ENCODE assay signal across 23 mouse cellular contexts in the genomic region with DNA sequence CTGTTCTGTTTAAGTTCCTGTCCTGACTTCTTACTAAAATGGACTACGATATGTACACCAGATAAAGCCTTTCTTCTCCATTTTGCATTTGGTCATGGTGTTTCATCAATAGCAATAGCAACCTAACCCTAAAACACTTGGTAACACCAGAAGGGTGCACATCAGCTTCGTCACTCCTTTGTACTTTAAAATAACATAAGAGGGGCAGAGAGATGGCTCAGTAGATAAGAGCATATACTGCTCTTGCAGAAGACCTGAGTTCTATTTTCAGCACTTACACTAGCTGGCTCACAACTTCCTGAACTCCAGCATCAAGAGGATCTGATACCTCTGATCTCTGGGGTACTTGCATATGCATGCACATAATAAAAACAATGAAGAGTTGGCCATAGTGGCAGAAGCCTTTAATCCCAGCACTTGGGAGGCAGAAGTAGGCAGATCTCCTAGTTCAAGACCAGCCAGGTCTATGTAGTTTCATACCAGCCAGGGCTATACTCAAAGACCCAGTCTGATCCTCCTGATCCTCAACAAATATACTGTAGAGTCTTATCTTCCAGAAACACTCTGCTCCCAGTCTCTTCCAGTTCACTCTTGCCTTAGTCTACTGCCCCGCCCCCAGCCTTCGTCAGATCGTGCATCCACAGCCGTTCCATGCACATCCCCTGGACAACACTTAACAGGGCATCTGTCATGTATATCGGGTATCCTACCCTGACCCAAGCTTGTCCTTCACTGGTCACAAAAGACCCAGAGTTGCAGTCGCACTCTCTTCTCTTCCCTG. TPM values are rescaled to one million over a fixed set of nuclear protein-coding genes. Genes with fewer than 3 reads are reported as not detected.
DNase-seq lines count a peak whose midpoint lies in the region; ATAC-seq and TF ChIP-seq lines count a peak whose summit lies in the region.
"Had no signal": no experiment of that assay in that cellular context is flagged by ENCODE, and none has a peak within 500 bp of the region (broad histone marks: within the 10 kb centered on the region; RNA-seq: fewer than 3 reads in every experiment).

No protein-coding gene starts in this region.

- no peaks in the 10 kb centered on the region for H3K4me1 ChIP-seq in heart, embryonic 11.5 days (ENCODE audit: control insufficient read depth, insufficient read depth, low read length)
- H3K4me1 ChIP-seq in MEL (ENCODE audit: control insufficient read depth in 1 of 2, insufficient read depth in 2 of 2, low read length in 2 of 2), result peaks cover 2 to 8% of the 10 kb centered on the region in 2 experiments; a peak in 3 of 4 replicates
- H3K4me1 ChIP-seq: forebrain, embryonic 13.5 days; heart, embryonic 13.5 days; midbrain, embryonic 10.5 days; neural tube, embryonic 13.5 days had no signal

- H3K9me3 ChIP-seq in heart, embryonic 11.5 days (replicated peaks; ENCODE audit: control insufficient read depth, low read length), result no peaks in the 10 kb centered on the region
- H3K9me3 ChIP-seq in MEL (replicated peaks; ENCODE audit: insufficient read depth, low read length), result no peaks in the 10 kb centered on the region
- H3K9me3 ChIP-seq: forebrain, embryonic 13.5 days; heart, embryonic 13.5 days; midbrain, embryonic 10.5 days; neural tube, embryonic 13.5 days had no signal

- H3K27me3 ChIP-seq in heart, embryonic 11.5 days (ENCODE audit: control insufficient read depth, insufficient read depth, low read length), result no peaks in the 10 kb centered on the region
- no peaks in the 10 kb centered on the region for H3K27me3 ChIP-seq in MEL (ENCODE audit: control insufficient read depth in 1 of 2, insufficient read depth in 2 of 2, low read length in 2 of 2)
- H3K27me3 ChIP-seq: CH12.LX; forebrain, embryonic 13.5 days; heart, embryonic 13.5 days; neural tube, embryonic 13.5 days had no signal

- peak; percentile 72 for ATAC-seq in heart, embryonic 11.5 days (replicated peaks; ENCODE audit: insufficient number of reproducible peaks, low FRiP score, low TSS enrichment)
- ATAC-seq: forebrain, embryonic 13.5 days had no signal

- no peak for TF ChIP-seq EP300 in MEL (IDR thresholded peaks at IDR 0.05; ENCODE audit: low read depth in 1 of 2, low read length in 2 of 2)

- no peak overlapping the region for H3K4me2 ChIP-seq in heart, embryonic 11.5 days
- H3K4me2 ChIP-seq: forebrain, embryonic 13.5 days; heart, embryonic 13.5 days; neural tube, embryonic 13.5 days had no signal

- H3K27ac ChIP-seq in heart, embryonic 11.5 days (ENCODE audit: low read depth, low read length), result no peak overlapping the region
- H3K27ac ChIP-seq in MEL (ENCODE audit: control insufficient read depth, low read depth, low read length) (no peak overlapping the region), macrophage (peak overlapping the region; percentile 19; the same call in 1 of the 2 replicates)
- H3K27ac ChIP-seq: forebrain, embryonic 13.5 days; heart, embryonic 13.5 days; midbrain, embryonic 10.5 days; neural tube, embryonic 13.5 days had no signal

- H3K36me3 ChIP-seq in heart, embryonic 11.5 days (ENCODE audit: control insufficient read depth, insufficient read depth, low read length), result no peaks in the 10 kb centered on the region; the same call in 1 of the 2 replicates
- H3K36me3 ChIP-seq in MEL (ENCODE audit: control insufficient read depth in 1 of 2, insufficient read depth in 2 of 2, low read length in 2 of 2), result peaks cover 0 to 2% of the 10 kb centered on the region in 2 experiments; a peak in 2 of 4 replicates
- no peaks in the 10 kb centered on the region for H3K36me3 ChIP-seq in macrophage (ENCODE audit: inconsistent target)

- TF ChIP-seq CTCF in MEL (IDR thresholded peaks at IDR 0.05 in 2 of 3, conservative IDR thresholded peaks at IDR 0.05 in 1 of 3; ENCODE audit: control insufficient read depth in 1 of 3, insufficient read depth in 1 of 3, low read depth in 2 of 3, low read length in 3 of 3, poor library complexity in 1 of 3, severe bottlenecking in 1 of 3), result no peak

- H3K4me3 ChIP-seq in heart, embryonic 11.5 days (ENCODE audit: low read depth, low read length), result no peak overlapping the region
- H3K4me3 ChIP-seq in MEL (ENCODE audit: control insufficient read depth in 1 of 2, insufficient read depth in 1 of 2, low read depth in 2 of 2, low read length in 2 of 2), result no peak overlapping the region
- no peak overlapping the region for H3K4me3 ChIP-seq in macrophage (ENCODE audit: inconsistent target)
- H3K4me3 ChIP-seq: forebrain, embryonic 13.5 days; heart, embryonic 13.5 days; midbrain, embryonic 10.5 days; neural tube, embryonic 13.5 days had no signal

- no peak for TF ChIP-seq RAD21 in MEL (IDR thresholded peaks at IDR 0.05; ENCODE audit: low read depth, low read length)

- no peak for TF ChIP-seq POLR2A in MEL (IDR thresholded peaks at IDR 0.05; ENCODE audit: control insufficient read depth in 1 of 2, insufficient read depth in 1 of 2, low read depth in 1 of 2, low read length in 2 of 2, poor library complexity in 1 of 2)

- H3K79me2 ChIP-seq in MEL (ENCODE audit: control insufficient read depth, insufficient read depth, low read length, poor library complexity) (no peaks in the 10 kb centered on the region), macrophage (ENCODE audit: inconsistent target) (no peaks in the 10 kb centered on the region)

- no peak overlapping the region for H3K9ac ChIP-seq in heart, embryonic 11.5 days (ENCODE audit: low read depth, low read length)
- no peak overlapping the region for H3K9ac ChIP-seq in MEL (ENCODE audit: control insufficient read depth, low read depth, low read length, poor library complexity, severe bottlenecking)
- H3K9ac ChIP-seq: forebrain, embryonic 13.5 days; heart, embryonic 13.5 days; neural tube, embryonic 13.5 days had no signal

- DNase-seq in heart, adult 11 months, result no peak
- DNase-seq in MEL (ENCODE audit: low read depth, low spot score), result peak; percentile 37
- peak; percentile 83 for DNase-seq in liver
- DNase-seq in urinary bladder, postnatal 14 days (ENCODE audit: low spot score), result no peak
- no peak for DNase-seq in Muller cell, postnatal 12 days (ENCODE audit: inconsistent ontology term)
- no peak for DNase-seq in frontal cortex, postnatal 10 days (ENCODE audit: low spot score in 2 of 2)
- DNase-seq: adrenal gland, postnatal 10 days; cerebellum, adult 9-10 months; gastrocnemius, postnatal 25 days; heart, postnatal 36 days; kidney, adult 8-10 months; kidney, postnatal 4 days; lung, postnatal 14 days had no signal

- 77% methylated on average over 8 of the region's 8 CpGs for WGBS in heart, embryonic 11.5 days (ENCODE audit: insufficient replicate concordance)
- WGBS in macrophage (ENCODE audit: missing documents), result 77% methylated on average over 8 of the region's 8 CpGs

RNA-seq across cellular contexts. Expression of gene Zfp446, which starts 10.0 kb away (rescaled TPM):
- polyA plus RNA-seq in heart, embryonic 11.5 days (2014; fragmentation: Nextera tagmentation; extraction: Ambion mirVana), result 4.3 and 5.5 TPM in 2 replicates
- total RNA-seq in MEL (2012; rRNA removed), result 3.4 TPM in 2 replicates
- polyA plus RNA-seq in MEL (2012; ENCODE audit: insufficient read depth in 1 of 2, insufficient read length in 2 of 2, low read depth in 1 of 2, low replicate concordance in 2 of 2, missing spikeins in 1 of 2) (1 to 10 TPM in 1 of 2 experiments, not detected in 1; 4.9 TPM), macrophage (2018) (1.6 to 1.8 TPM (median 1.7 TPM) in 3 replicates)
- total RNA-seq in macrophage (2018; cell fraction: chromatin; rRNA removed), result 10 to 100 TPM in 1 of 26 experiments, 1 to 10 TPM in 22, under 1 TPM in 3; 0.53 to 10.4 (median 4.5) TPM
- 1 to 10 TPM in 23 of 26 experiments, under 1 TPM in 3; 0.57 to 2.7 (median 1.9) TPM for total RNA-seq in macrophage (2018; cell fraction: cytosol; rRNA removed)
- total RNA-seq in macrophage (2018; cell fraction: nucleus; rRNA removed), result 1 to 10 TPM in 25 of 26 experiments, under 1 TPM in 1; 0.69 to 9.5 (median 3.7) TPM

RNA-seq across cellular contexts. Expression of gene Slc27a5, which starts 10.4 kb away (rescaled TPM):
- polyA plus RNA-seq in heart, embryonic 11.5 days (2014; fragmentation: Nextera tagmentation; extraction: Ambion mirVana), result not detected in 2 replicates
- total RNA-seq in MEL (2012; rRNA removed), result not detected in 2 replicates
- polyA plus RNA-seq in MEL (2012; ENCODE audit: insufficient read depth in 1 of 2, insufficient read length in 2 of 2, low read depth in 1 of 2, low replicate concordance in 2 of 2, missing spikeins in 1 of 2) (under 1 TPM in 1 of 2 experiments, not detected in 1; 0.13 TPM), macrophage (2018) (not detected in 3 replicates)
- total RNA-seq in macrophage (2018; cell fraction: chromatin; rRNA removed), result not detected
- not detected for total RNA-seq in macrophage (2018; cell fraction: cytosol; rRNA removed)
- under 1 TPM in 1 of 26 experiments, not detected in 25; 0.82 TPM for total RNA-seq in macrophage (2018; cell fraction: nucleus; rRNA removed)
- total RNA-seq: gastrocnemius, postnatal 25 days; heart, postnatal 36 days; left cerebral cortex, postnatal 14 days; monocyte, adult 5-6 weeks had no signal
- polyA plus RNA-seq: embryonic facial prominence, embryonic 14.5 days had no signal

RNA-seq across cellular contexts. Expression of gene Trim28, which starts 11.3 kb away (rescaled TPM):
- polyA plus RNA-seq in heart, embryonic 11.5 days (2014; fragmentation: Nextera tagmentation; extraction: Ambion mirVana), result 252 and 256 TPM in 2 replicates
- 605 and 702 TPM in 2 replicates for total RNA-seq in MEL (2012; rRNA removed)
- polyA plus RNA-seq in MEL (2012; ENCODE audit: insufficient read depth in 1 of 2, insufficient read length in 2 of 2, low read depth in 1 of 2, low replicate concordance in 2 of 2, missing spikeins in 1 of 2), result 1,000 to 10,000 TPM in 1 of 2 experiments, 100 to 1,000 TPM in 1; 104 to 1,160 TPM
- 100 to 1,000 TPM in 14 of 26 experiments, 10 to 100 TPM in 12; 31.4 to 187 (median 105) TPM for total RNA-seq in macrophage (2018; cell fraction: chromatin; rRNA removed)
- 100 to 1,000 TPM in 5 of 26 experiments, 10 to 100 TPM in 21; 51.8 to 113 (median 87.9) TPM for total RNA-seq in macrophage (2018; cell fraction: cytosol; rRNA removed)
- total RNA-seq in macrophage (2018; cell fraction: nucleus; rRNA removed), result 100 to 1,000 TPM in 7 of 26 experiments, 10 to 100 TPM in 19; 44.5 to 211 (median 78.7) TPM
- polyA plus RNA-seq in macrophage (2018), result 64.2 to 120 TPM (median 85.7 TPM) in 3 replicates

RNA-seq across cellular contexts. Expression of gene Zfp324, which starts 22.0 kb away (rescaled TPM):
- polyA plus RNA-seq in heart, embryonic 11.5 days (2014; fragmentation: Nextera tagmentation; extraction: Ambion mirVana), result 6.8 and 7.1 TPM in 2 replicates
- total RNA-seq in MEL (2012; rRNA removed), result 5.9 and 9.9 TPM in 2 replicates
- polyA plus RNA-seq in MEL (2012; ENCODE audit: insufficient read depth in 1 of 2, insufficient read length in 2 of 2, low read depth in 1 of 2, low replicate concordance in 2 of 2, missing spikeins in 1 of 2), result 1 to 10 TPM in 1 of 2 experiments, not detected in 1; 5.2 TPM
- total RNA-seq in macrophage (2018; cell fraction: chromatin; rRNA removed), result 10 to 100 TPM in 6 of 26 experiments, 1 to 10 TPM in 13, under 1 TPM in 7; 0.31 to 16.5 (median 3.4) TPM
- total RNA-seq in macrophage (2018; cell fraction: cytosol; rRNA removed), result 1 to 10 TPM in 23 of 26 experiments, under 1 TPM in 3; 0.43 to 6.6 (median 4.0) TPM
- 10 to 100 TPM in 4 of 26 experiments, 1 to 10 TPM in 18, under 1 TPM in 4; 0.29 to 11.3 (median 4.2) TPM for total RNA-seq in macrophage (2018; cell fraction: nucleus; rRNA removed)
- polyA plus RNA-seq in macrophage (2018), result 3.0 to 3.7 TPM (median 3.1 TPM) in 3 replicates

RNA-seq across cellular contexts. Expression of gene Zbtb45, which starts 22.2 kb away (rescaled TPM):
- 13.6 and 16.0 TPM in 2 replicates for polyA plus RNA-seq in heart, embryonic 11.5 days (2014; fragmentation: Nextera tagmentation; extraction: Ambion mirVana)
- total RNA-seq in MEL (2012; rRNA removed), result 15.8 and 16.8 TPM in 2 replicates
- polyA plus RNA-seq in MEL (2012; ENCODE audit: insufficient read depth in 1 of 2, insufficient read length in 2 of 2, low read depth in 1 of 2, low replicate concordance in 2 of 2, missing spikeins in 1 of 2), result 10 to 100 TPM in 1 of 2 experiments, not detected in 1; 36.3 TPM
- 10 to 100 TPM in 3 of 26 experiments, 1 to 10 TPM in 21, under 1 TPM in 2; 0.43 to 13.6 (median 4.0) TPM for total RNA-seq in macrophage (2018; cell fraction: chromatin; rRNA removed)
- total RNA-seq in macrophage (2018; cell fraction: cytosol; rRNA removed), result 10 to 100 TPM in 14 of 26 experiments, 1 to 10 TPM in 12; 2.3 to 14.9 (median 10.7) TPM
- total RNA-seq in macrophage (2018; cell fraction: nucleus; rRNA removed), result 10 to 100 TPM in 7 of 26 experiments, 1 to 10 TPM in 19; 1.3 to 16.1 (median 5.9) TPM
- 7.4 to 11.7 TPM (median 11.4 TPM) in 3 replicates for polyA plus RNA-seq in macrophage (2018)

Comparison
In these comparisons a context has a peak if more than half of its experiments do, and no peak if none do; other contexts are left out.
1. DNase-seq: peak in MEL (single experiment) and liver (single experiment); none in heart, adult 11 months (single experiment), urinary bladder, postnatal 14 days (single experiment), Muller cell, postnatal 12 days (single experiment) and frontal cortex, postnatal 10 days (0 of 2).